Mouse (Mus musculus) embryo, embryonic 10.5 days (tissue): Measurements from ENCODE around the gene Uck1.
"Not testable (repeated sequence)": the region's sequence is repeated elsewhere in the genome, so short reads cannot be mapped to it uniquely, and the experiment has no call there.

ENCODE experiments used
- DNase-seq: peaks from one replicate; pipeline ENCODE4 v3.0.0-alpha.2; 2015; ENCODE audit warnings: low spot score

Gene Uck1

DNA sequence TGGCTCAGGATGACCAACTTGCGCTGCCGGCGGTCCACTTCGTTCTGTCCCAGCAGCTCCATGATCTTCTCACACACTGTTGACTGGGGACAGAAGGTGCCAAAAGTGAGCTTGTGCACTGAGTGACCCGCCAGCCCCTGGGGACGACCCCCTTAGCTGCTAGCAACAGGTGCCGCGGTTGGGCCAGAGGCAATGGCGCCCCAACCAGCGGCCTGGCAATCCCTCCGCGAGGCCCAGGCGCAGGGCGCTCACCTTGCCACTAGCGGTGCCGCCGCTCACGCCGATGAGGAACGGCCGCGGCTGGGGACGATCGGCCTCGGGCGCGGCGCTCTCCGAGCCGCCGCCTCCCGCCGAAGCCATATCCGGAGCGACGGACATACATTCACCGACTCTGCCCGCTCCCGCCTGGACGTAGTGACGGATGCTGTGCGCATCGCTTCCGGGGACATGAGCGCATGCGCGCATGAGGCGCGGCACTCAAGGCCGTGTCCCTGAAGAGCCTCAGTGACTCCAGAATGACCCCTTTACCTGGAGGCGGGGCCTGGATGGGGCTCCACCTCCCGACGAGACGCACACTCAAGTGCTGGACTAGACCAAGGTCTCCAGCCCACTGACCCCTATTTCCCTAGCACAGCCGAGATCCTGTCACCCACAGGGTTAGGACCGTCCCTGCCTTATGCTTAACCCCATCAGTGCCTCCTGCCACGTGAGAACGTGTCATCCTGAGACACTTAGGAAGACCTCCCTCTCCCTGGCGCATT lies at the start of gene Uck1:
TSS of gene Uck1 (minus strand) at position 503 of the 761 bp plus-strand sequence.
- peak; percentile 94 for DNase-seq

DNA sequence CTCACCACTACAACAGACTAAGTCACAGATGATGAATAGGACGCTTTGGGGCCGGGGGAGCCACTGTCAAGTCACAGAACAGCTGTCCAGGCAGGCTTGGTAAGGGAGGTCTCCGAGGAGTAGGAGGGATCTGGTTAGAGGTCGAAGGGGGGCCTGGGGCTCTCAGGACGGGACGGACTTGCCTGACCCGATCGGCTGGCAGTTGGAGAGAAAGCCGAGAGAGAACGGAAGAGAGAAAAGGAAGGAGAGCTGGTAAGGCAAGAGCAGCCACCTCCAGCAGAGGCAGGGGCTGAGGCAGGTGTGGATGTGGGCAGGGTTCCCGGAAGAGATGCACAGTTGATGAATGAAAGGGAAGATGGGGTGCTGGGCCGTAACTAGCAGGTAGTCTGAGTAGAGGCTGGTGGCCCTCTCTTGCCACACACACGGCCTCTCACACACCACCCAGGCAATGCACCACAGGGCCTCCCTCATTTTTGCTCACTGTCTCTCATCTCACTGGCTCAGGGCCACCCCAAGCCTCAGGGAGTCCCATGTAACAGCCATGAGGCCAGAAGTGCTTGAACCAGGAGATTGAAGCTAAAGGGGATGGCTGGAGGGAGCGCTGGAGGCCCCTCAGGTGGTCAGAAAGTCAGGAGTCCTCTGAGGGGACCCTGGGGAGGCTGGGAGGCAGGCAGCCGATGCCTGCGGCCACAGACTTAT lies 49.1 kb upstream of the Uck1 start:
- no peak for DNase-seq

DNA sequence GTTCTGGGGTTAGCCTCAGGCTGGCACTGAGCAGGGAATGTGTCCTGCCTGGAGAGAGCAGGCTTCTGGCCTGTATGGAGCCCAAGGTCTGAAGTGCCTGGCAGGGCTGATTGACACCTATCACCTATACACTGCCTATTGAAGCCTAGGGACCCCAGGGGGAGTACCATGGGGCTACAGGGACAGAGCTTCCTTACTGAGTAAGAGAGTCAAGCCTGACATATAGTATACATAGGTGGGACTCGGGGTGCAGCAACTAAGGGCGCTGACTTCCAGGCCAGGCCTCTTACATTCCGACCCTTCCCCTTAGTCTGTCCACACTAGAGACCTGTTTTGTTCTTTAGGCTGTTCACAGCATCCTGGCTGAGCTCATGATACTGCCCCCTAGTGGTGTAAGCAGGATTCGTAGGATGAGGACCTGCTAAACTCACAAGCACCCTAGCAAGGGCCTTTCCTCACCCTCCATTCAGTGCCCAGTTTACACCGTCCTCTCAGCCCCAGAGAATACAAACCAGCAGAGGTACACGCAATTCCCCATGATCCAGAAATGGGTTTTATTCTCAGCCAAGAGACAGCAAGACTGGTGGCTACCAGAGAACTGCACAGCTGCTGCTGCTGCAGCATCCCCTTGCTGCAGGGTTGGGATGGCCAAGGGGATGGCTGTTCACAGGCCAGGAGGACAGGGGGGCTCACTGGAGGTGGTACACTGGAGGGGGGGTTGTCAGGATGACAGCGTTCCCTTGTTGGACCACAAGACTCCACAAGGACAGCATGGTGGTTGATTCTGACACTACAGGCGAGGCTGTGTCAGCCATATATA lies 48.2 kb upstream of the Uck1 start:
- peak; percentile 84 for DNase-seq

DNA sequence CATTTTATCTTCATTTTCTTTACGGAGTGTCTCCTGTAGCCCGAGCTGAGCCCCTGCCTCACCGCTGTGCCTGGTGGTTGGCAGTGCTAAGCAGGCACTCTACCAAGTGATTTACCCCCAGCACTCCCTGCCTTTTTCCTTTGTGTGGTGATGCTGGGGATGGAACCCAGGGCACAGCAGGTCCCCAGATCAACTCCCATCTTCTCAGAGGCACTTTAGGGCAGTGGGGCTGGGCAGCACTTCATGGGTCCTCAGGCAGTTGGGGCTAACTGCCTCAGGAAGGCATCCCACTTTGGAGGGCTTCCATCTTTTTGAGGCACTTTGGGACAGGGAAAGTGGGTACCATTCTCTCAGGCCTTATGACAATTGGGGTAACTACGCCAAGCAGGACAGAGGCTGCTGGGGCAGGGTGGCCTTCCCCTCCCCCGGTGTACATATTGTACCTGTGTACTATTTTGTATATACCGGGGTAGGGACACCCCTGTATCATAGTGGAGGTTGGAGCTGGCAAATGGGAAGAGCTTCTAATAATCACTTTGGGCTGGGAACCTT lies 47.4 kb upstream of the Uck1 start:
- DNase-seq, result no peak

DNA sequence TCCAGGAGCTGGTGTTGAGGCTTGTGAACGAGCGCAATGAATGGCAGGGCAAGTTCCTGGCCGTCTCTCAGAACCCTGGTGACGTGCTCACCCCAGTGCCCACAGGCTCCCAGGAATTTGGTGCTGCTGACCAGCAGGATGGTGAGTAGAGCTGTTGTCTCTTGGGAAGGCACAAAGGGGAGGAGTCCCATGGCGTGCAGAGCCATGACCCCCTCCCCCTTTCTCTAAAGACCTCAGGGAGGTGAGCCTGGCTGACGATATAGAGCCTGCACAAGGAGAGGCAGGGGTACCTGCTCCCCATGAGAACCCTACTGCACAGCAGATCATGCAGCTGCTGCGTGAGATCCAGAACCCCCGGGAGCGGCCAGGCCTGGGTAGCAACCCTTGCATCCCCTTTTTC lies 46.2 kb upstream of the Uck1 start:
- DNase-seq, result no peak

DNA sequence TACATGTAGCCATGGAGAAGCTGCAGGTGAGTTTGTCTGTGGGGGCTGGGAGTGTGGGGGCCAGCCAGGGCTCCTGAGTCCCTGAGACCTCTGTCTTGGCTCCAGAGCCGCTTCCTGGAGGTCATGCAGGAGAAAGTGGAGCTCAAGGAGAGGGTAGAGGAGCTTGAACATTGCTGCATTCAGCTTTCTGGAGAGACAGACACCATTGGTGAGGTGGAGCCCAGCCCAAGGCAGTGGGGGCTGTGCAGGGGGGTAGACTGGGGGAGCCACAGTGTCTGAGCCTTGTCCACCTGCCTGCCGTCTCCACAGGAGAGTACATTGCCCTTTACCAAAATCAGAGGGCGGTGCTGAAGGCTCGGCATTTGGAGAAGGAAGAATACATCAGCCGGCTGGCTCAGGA lies 45.7 kb upstream of the Uck1 start:
- DNase-seq, result no peak

DNA sequence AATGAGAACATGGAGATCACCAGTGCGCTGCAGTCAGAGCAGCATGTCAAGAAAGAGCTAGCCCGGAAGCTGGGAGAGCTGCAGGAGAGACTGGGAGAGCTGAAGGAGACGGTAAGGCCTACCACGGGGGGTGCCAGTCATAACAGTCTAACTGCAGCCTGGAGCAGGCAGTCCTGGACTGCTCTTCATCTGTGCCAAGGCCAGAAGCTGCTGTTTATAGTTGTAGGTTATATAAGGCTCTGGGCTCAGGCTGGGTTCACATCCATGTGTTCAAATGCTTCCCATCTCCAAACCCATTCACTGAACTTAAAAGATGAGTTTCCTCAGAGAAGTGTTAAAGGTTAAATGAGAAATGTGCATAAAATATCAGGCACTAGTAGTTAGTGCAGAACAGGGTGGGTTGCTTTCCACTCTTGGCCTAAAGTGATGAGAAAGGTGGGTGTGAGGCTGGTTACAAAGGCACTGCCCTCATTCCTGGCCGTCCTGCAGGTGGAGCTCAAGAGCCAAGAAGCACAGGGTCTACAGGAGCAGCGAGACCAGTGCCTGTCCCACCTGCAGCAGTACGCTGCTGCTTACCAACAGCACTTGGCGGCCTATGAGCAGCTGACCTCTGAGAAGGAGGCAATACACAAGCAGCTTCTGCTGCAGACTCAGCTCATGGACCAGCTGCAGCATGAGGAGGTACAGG lies 44.3 kb upstream of the Uck1 start:
- peak; percentile 79 for DNase-seq

DNA sequence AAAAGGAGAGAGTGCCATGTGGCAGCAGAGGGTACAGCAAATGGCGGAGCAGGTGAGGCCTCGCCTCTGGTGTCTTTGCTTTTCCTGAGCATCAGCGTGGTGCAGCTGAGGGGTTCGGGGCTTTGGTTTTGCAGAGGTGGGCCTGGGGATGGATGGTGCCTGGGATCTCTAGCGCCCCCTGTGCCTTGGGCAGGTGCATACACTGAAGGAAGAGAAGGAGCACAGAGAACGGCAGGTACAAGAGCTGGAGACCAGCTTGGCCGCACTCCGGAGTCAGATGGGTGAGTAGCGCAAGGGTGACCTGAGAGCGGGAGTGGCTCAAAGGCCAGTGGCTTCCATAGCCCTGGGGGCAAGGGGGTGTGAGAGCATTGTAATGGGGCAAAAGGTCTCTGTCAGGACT lies 43.0 kb upstream of the Uck1 start:
- no peak for DNase-seq

DNA sequence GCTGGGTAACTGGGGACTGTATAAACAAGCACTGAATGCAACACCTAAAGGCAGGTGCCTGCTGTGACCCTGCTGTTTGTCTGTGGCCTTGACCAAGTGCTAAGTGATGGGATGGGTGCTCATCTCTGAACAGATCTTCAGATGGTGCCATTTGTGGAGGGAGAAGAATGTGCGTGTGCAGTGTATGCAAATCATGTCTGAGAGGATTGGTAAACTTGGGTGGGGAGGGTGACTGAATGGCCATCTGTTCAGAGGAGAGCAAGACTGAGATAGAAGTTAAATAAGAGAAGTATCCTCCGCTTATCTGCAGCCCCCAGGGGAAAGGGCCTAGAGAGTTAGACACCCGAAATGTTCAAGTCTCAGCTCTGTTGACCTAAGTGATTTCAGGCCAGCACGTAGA lies 39.5 kb upstream of the Uck1 start:
- no peak for DNase-seq

DNA sequence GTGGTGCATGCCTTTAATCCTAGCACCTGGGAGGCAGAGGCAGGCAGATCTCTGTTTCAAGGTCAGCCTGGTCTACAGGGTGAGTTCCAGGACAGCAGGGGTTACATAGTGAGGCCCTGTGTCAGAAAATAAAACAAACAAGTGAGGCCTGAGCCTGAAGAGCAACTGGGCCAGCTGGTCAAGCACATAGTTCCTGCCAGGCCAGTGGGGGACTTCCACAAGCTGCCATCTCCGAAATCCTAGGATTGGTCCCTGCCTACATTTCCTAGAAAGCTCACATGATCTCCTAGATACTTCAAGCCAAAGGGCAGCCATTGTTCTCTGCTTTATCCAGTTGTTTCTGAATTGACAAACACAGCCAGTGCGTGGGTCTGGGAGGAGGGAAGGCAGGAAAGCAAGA lies 35.9 kb upstream of the Uck1 start:
- not testable (repeated sequence) for DNase-seq

DNA sequence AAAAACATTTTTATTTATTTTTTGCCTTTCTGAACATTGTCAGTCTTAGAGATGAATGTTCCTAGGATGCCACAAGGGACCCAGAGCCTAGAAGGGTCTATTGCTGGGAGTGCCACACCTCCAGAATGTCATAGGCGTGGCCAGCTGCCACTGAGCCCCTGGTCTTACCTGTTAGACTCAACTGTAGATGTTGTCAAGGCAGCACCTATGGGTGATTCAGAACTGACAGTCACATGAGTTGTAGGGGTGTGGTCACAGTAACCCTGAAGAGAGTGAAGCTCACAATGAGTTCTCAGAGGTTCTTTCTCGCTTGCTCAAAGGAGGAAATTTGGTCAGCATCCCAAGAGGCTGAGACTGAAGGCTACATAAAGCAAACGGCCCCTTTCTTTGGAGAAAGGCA lies 35.3 kb upstream of the Uck1 start:
- DNase-seq, result no peak

DNA sequence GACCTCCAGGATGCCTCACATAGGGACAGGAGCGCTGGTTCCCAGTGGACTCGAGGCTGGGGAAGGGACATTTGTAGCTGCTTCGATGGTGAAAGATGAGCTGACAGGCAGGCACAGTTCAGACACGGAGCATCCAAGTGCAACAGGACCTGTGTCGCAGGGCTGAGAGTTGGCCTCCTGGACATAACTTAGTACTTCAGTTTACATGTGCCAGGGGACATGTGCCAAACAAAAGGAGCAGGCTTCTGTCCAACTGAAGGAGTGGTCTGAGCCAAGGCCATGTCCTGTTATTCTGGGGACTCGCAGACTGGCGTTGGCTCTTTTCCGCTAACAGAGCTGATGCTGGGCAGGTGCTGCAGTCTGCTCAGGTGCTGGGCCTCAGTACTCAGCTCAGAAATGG lies 34.4 kb upstream of the Uck1 start:
- no peak for DNase-seq

DNA sequence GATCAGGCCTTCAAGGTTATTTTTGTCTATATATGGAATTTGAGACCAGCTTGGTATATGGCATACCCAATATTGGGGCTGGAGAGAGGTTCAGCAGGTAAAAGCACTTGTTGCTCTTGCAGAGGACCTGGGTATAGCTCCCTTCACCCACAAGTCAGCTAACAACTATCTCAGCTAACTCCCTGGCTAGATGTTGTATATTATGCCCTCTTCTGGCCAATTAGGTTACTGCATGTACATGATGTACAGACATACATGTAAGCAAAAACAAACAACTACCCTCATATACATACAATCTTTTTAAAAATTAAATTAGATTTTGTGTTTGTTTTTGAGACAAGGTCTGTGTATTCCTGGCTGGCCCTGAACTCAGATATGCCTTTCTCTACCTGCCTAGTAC lies 29.6 kb upstream of the Uck1 start:
- DNase-seq, result peak; percentile 72

DNA sequence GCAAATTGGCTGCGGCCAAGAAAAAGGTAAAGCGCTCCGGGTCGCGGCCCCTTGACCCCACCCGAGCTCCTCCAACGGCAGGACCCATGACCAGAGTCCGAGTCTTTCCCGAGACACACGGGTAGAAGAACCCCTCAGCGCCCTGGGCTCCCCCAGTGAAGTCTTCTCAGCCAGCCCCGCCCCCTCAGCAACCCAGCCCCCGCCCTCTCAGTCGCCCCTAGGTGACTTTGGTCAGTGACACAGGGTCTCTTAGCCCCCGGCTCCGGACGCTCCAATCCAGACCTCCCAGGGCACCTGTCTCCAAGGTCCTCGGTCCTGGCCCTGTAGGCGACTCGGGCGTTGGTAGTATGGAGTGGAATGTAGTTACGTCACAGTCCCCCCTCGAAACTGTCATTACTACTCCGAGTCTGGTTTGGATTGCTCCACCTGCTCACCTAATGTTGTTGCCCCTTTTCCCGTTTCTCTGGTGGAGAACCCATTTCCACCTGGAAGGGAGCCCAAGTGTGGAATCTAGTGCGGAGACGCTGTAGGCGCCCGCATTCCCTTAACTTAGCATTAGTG lies 28.5 kb upstream of the Uck1 start:
- no peak for DNase-seq

DNA sequence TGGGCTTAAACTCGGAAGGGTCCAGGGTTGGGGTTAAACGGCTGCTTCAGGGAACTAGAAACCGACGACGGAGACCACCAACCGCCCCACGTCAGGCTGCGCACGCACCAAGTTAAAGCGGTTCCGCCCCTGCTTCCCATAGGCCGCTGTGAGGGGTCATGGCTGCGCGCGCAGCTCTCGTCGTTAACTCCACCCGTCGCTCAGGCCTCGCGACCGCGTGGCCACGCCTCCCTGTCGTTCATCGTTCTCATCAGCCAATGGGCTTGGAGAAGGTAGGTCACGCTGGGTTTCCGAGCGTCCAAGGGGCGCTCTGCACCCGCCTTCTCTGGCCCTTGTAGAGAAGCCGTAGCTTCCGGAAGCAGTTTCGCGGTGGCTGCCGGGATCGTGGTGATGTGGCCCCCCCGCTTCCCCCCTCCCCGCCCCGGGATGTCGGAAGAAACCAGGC lies 28.0 kb upstream of the Uck1 start, which contains the start of gene Swi5:
TSS of gene Swi5 (minus strand) at position 153 of the 445 bp plus-strand sequence.
- DNase-seq, result peak; percentile 100

DNA sequence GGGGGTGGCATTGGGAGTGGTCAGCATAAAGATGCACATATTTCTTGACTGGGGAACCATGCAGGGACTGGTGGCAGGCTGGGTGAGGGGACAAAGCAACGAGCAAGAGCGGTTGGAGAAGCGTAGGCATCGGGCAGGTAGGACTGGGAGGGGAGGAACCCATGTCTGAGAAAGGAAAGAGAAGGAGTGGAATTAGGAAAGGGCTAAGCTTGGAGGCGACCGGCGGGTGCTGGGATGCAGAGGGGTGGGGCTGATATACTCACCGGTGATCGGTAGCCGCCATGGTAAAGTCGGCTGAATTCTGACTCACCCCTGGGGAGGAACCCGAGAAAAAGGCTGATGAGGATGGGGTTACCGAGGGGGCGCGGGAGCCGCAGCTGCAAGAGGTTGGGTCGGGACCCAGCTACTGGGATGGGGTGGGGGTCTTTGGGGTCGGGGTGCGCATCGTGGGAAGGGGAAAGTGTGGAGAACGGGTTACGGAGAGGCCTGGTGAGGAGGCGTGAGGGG lies 27.4 kb upstream of the Uck1 start, which contains the start of gene Golga2:
TSS of gene Golga2 (plus strand) at position 51 of the 507 bp plus-strand sequence.
- peak; percentile 33 for DNase-seq

DNA sequence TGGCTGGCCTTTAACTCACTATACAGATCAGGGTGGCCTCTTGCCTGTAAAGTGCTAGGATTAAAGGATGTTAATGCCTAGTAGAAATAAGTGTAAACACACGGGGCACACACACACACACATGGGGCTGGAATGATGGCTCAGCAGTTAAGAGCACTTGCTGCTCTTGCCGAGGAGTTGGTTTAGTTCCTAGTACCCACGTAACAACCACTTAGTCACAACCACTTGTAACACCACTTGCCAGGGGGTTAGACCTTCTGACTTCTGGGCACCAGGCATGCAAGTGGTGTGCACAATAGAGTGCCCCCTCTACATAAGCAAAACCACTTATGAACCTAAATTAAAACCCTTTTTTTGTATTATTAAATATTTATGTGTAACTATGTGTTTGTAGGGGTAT lies 24.0 kb upstream of the Uck1 start:
- no peak for DNase-seq

DNA sequence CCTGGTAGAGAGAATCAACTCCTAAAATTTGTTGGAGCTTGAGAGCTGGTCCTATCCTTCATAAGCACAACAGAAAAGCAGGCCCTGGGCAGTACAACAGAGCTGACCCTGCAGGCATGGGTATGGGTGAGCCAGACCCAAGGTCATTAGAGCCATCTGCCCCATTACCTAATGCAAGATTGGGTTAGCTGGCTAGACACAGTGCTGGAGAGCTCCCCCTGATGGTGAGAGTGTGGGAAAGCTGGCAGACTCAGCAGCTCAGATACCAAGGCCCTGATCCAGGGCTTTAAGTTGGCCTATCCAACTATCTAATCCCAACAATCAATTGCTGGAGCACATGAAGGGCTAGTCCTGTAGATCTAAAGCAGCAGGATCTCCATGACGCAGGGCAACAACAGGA lies 22.8 kb upstream of the Uck1 start:
- peak; percentile 77 for DNase-seq

DNA sequence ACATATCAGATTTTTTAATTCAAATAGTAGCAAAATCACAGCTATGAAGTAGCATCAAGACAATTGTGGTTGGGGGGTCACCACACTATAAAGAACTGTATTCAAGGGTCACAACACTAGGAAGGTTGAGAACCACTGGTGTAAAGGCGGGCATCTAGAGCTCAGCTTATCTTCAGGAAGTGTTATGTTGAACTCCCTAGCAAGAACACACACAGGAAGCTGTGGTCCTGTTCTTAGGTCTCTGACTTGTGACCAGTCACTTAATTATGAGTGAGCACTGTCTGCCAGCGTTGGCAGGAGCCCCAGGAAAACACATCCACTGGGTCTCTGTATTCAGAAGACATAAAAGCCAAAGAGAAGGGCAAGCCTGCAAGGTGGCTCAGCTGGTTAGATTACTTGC lies 22.3 kb upstream of the Uck1 start:
- no peak for DNase-seq

DNA sequence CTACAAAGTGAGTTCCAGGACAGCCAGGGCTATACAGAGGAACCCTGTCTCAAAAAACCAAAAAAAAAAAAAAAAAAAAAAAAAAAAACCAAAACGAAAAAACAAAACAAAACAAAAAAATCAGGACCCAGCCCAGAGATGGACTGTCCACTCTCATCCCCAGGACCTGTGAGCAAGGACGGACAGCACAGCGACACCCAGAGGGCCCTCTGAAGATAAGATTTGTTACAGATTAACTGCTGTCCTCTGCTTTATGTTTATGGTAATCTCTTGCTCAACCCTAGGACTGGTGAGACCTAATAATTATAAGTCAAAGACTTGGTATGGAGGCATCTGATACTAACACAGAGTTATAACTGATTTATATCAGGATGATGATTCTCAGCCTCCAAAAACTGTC lies 15.9 kb upstream of the Uck1 start:
- DNase-seq, result no peak

DNA sequence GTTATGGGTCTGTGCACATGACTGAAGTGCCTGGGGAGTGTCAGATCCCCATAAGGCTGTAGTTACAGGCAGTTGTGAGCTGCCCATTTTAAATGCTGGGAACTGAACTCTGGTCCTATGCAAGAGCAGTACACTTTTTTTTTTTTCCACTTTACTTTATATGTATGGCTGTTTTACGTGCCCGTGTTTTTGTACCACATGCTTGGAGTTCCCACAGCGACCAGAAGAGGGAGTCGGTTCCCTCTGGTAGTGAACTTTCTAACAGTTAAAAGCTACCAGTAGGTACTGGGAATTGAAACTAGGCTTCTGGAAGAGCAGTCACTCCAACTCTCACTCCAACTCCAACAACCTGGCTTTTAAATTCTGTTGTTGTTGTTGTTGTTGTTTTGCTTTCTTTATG lies 676 bp upstream of the Uck1 start:
- DNase-seq, result peak; percentile 67
